Mouse (Mus musculus) testis, adult 2 months (tissue): ENCODE results near the gene Gm42906. TPM values are rescaled to one million over a fixed set of nuclear protein-coding genes. Genes with fewer than 3 reads are reported as not detected.

Experiments used
- H3K27ac ChIP-seq: fragments of 200-500 bp; 2 replicates; pipeline ENCODE4 v1.5.1; 2012; ENCODE audit warnings: low read depth, low read length; ENCODE audit not compliant: control insufficient read depth, insufficient read depth
- H3K27me3 ChIP-seq: fragments of 200-500 bp; 2 replicates; pipeline ENCODE4 v1.6.1; 2012; ENCODE audit warnings: mild to moderate bottlenecking, low read length, moderate library complexity; ENCODE audit not compliant: control insufficient read depth, insufficient read depth
- H3K36me3 ChIP-seq: fragments of 200-500 bp; 2 replicates; pipeline ENCODE4 v1.6.1; 2012; ENCODE audit warnings: mild to moderate bottlenecking, low read length; ENCODE audit not compliant: control insufficient read depth, insufficient read depth
- H3K4me1 ChIP-seq: fragments of 200-500 bp; 2 replicates; pipeline ENCODE4 v1.6.1; 2012; ENCODE audit warnings: low read length; ENCODE audit not compliant: control insufficient read depth, insufficient read depth
- H3K4me3 ChIP-seq: fragments of 200-500 bp; 2 replicates; pipeline ENCODE4 v1.5.1; 2012; ENCODE audit warnings: low read depth, mild to moderate bottlenecking, low read length, moderate library complexity, mixed read lengths; ENCODE audit not compliant: control insufficient read depth
- CTCF ChIP-seq: fragments of 200-500 bp; IDR thresholded peaks from 2 replicates; pipeline ENCODE4 v1.5.1; 2012; ENCODE audit warnings: low read depth, mild to moderate bottlenecking, inconsistent platforms, low read length, moderate library complexity; ENCODE audit not compliant: control insufficient read depth, insufficient read depth, insufficient replicate concordance
- POLR2A ChIP-seq: fragments of 200-500 bp; IDR thresholded peaks from 2 replicates; pipeline ENCODE4 v1.6.1; 2012; ENCODE audit warnings: low read depth, mild to moderate bottlenecking, inconsistent platforms, low read length, moderate library complexity; ENCODE audit not compliant: control insufficient read depth
- polyA plus RNA-seq: library from polyadenylated mRNA; depleted of rRNA; stranded (reverse); fragments of >200 nt; gene quantifications from 2 replicates; pipeline ENCODE4 v1.2.3, GENCODE M21; 2012

Gm42906 gene
- polyA plus RNA-seq, 1 experiment, result not detected

GRCm38 (mm10) chr5:151137901-151138300, 290.1 kb downstream of the Gm42906 start:
- H3K36me3 ChIP-seq, result no peaks in the 10 kb centered on the region
- no peak overlapping the region for H3K27ac ChIP-seq
- TF ChIP-seq POLR2A (no peak), CTCF (no peak)
- H3K4me1 ChIP-seq, result no peaks in the 10 kb centered on the region; the same call in 1 of the 2 replicates
- H3K4me3 ChIP-seq, result no peak overlapping the region
- no peaks in the 10 kb centered on the region for H3K27me3 ChIP-seq

GRCm38 (mm10) chr5:151137311-151137710, 290.7 kb downstream of the Gm42906 start:
- no peak overlapping the region for H3K27ac ChIP-seq
- no peak overlapping the region for H3K4me3 ChIP-seq
- TF ChIP-seq POLR2A (no peak), CTCF (no peak)
- H3K36me3 ChIP-seq, result no peaks in the 10 kb centered on the region
- no peaks in the 10 kb centered on the region for H3K27me3 ChIP-seq
- no peaks in the 10 kb centered on the region; the same call in 1 of the 2 replicates for H3K4me1 ChIP-seq

- Histone ChIP-seq H3K36me3 (no peaks in the 10 kb centered on the region), H3K4me1 (no peaks in the 10 kb centered on the region; the same call in 1 of the 2 replicates), H3K27me3 (no peaks in the 10 kb centered on the region), H3K4me3 (no peak overlapping the region), H3K27ac (no peak overlapping the region; the same call in 1 of the 2 replicates)
- TF ChIP-seq CTCF (no peak), POLR2A (no peak)
Observed at GRCm38 (mm10) chr5:151135965-151136364, 292.0 kb downstream of the Gm42906 start.

GRCm38 (mm10) chr5:151135078-151135826, 292.7 kb downstream of the Gm42906 start:
- Histone ChIP-seq H3K27me3 (no peaks in the 10 kb centered on the region), H3K4me3 (no peak overlapping the region), H3K4me1 (no peaks in the 10 kb centered on the region; the same call in 1 of the 2 replicates), H3K36me3 (no peaks in the 10 kb centered on the region), H3K27ac (no peak overlapping the region)
- TF ChIP-seq POLR2A (no peak), CTCF (no peak)

- TF ChIP-seq POLR2A (no peak), CTCF (no peak)
- Histone ChIP-seq H3K36me3 (no peaks in the 10 kb centered on the region), H3K27ac (no peak overlapping the region), H3K27me3 (no peaks in the 10 kb centered on the region), H3K4me3 (no peak overlapping the region), H3K4me1 (no peaks in the 10 kb centered on the region; the same call in 1 of the 2 replicates)
Observed at GRCm38 (mm10) chr5:151134202-151134601, 293.8 kb downstream of the Gm42906 start.

- H3K36me3 ChIP-seq, result no peaks in the 10 kb centered on the region
- no peaks in the 10 kb centered on the region; the same call in 1 of the 2 replicates for H3K4me1 ChIP-seq
- H3K27me3 ChIP-seq, result no peaks in the 10 kb centered on the region
- H3K4me3 ChIP-seq, result no peak overlapping the region
- H3K27ac ChIP-seq, result no peak overlapping the region
- TF ChIP-seq CTCF (no peak), POLR2A (no peak)
Observed at GRCm38 (mm10) chr5:151133744-151134143, 294.2 kb downstream of the Gm42906 start.

- Histone ChIP-seq H3K4me3 (no peak overlapping the region), H3K27ac (no peak overlapping the region), H3K27me3 (no peaks in the 10 kb centered on the region), H3K36me3 (no peaks in the 10 kb centered on the region), H3K4me1 (no peaks in the 10 kb centered on the region)
- TF ChIP-seq POLR2A (no peak), CTCF (no peak)
Observed at GRCm38 (mm10) chr5:151129762-151130161, 298.2 kb downstream of the Gm42906 start.

GRCm38 (mm10) chr5:151127298-151127717, 300.7 kb downstream of the Gm42906 start:
- no peaks in the 10 kb centered on the region for H3K36me3 ChIP-seq
- TF ChIP-seq CTCF (no peak), POLR2A (no peak)

More at GRCm38 (mm10) chr5:151127298-151127717, 300.7 kb downstream of the Gm42906 start:
- no peaks in the 10 kb centered on the region for H3K4me1 ChIP-seq
- H3K27ac ChIP-seq, result no peak overlapping the region
- H3K4me3 ChIP-seq, result peak overlapping the region; percentile 34; the same call in 1 of the 2 replicates
- no peaks in the 10 kb centered on the region for H3K27me3 ChIP-seq
